Mouse (Mus musculus): ENCODE results near the gene Atp5b.

- TF ChIP-seq CTCF (conservative IDR thresholded peaks at IDR 0.05; ENCODE audit: low read length) (no peak), POU5F1 (IDR thresholded peaks at IDR 0.05; ENCODE audit: borderline replicate concordance, low read length) (no peak)
Observed at GRCm38 (mm10) chr10:128069201-128069600, 13.9 kb upstream of the Atp5b start.

All from E14TG2a.4 (cell line).